Mouse (Mus musculus): ENCODE measurements around the gene Kdm2a. TPM values are rescaled to one million over a fixed set of nuclear protein-coding genes. Genes with fewer than 3 reads are reported as not detected.
A peak's percentile ranks its signal among the peaks of the same experiment; 100 is the strongest.

Kdm2a gene
- polyA plus RNA-seq, 1 experiment from 2014 or later: 42.1 TPM

DNA sequence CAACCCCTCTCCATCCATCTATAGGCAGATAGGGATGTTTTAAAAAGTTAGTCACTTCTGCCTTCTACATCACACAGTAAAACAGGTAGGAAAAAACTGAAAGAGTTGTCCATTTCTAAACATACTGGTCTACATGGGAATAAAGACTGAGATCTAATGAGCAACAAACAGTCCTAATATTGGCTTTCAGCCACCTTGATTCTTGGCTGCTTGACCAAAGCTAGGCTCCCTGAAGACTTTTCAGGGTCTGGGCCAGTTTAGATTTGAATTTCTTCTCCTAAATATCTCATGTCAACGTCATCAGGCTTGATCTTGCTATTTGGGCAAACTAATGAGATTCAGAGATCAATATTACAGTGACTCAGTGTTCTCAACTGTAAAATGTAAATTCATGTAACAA lies 71.2 kb downstream of the Kdm2a start:
- H3K4me1 ChIP-seq (replicated peaks; ENCODE audit: control insufficient read depth, insufficient read depth, low read length): peaks cover 6% of the 10 kb centered on the region
- WGBS: 68% methylated on average over 1 of the region's 1 CpGs
- H3K9ac ChIP-seq (replicated peaks; ENCODE audit: low read depth, low read length): no peak overlapping the region
- ATAC-seq: no peak
- no peak overlapping the region for H3K27ac ChIP-seq (ENCODE audit: low read length)
- no peak overlapping the region for H3K4me2 ChIP-seq (ENCODE audit: low read length)
- peaks cover 35% of the 10 kb centered on the region for H3K36me3 ChIP-seq (ENCODE audit: control insufficient read depth, insufficient read depth)
- no peaks in the 10 kb centered on the region for H3K27me3 ChIP-seq (replicated peaks; ENCODE audit: control insufficient read depth, insufficient read depth, low read length)
- H3K4me3 ChIP-seq (replicated peaks; ENCODE audit: low read length): no peak overlapping the region
- no peaks in the 10 kb centered on the region for H3K9me3 ChIP-seq (ENCODE audit: control insufficient read depth, low read length)

- Histone ChIP-seq H3K9ac (replicated peaks; ENCODE audit: low read depth, low read length) (no peak overlapping the region), H3K27me3 (replicated peaks; ENCODE audit: control insufficient read depth, insufficient read depth, low read length) (no peaks in the 10 kb centered on the region), H3K4me2 (ENCODE audit: low read length) (no peak overlapping the region), H3K27ac (ENCODE audit: low read length) (no peak overlapping the region), H3K9me3 (ENCODE audit: control insufficient read depth, low read length) (no peaks in the 10 kb centered on the region), H3K36me3 (ENCODE audit: control insufficient read depth, insufficient read depth) (peaks cover 40% of the 10 kb centered on the region), H3K4me3 (replicated peaks; ENCODE audit: low read length) (no peak overlapping the region), H3K4me1 (replicated peaks; ENCODE audit: control insufficient read depth, insufficient read depth, low read length) (no peaks in the 10 kb centered on the region)
- no peak for ATAC-seq
- WGBS: 95% methylated on average over 3 of the region's 3 CpGs
These were observed 72.0 kb downstream of the Kdm2a start for GRCm38 (mm10) chr19:4326106-4326505.

DNA sequence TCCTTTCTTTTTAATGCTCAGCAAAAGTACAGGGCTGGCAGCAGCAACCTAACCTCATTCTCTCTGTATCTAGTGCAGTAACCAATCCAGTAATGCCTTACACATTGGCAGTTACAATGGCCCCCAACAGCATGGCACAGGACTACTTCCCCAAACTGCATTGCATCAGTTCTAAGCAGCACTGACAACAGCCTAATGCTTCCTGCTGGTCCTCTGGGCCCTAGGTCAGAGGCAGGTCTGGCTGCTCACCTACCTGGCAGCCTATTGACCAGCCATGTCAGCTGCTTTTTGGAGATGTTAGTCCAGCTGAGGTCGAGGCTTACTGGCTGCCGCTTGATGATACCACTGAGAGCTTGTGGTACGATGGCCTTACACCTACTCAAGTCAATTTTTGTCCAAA lies 76.0 kb downstream of the Kdm2a start:
- H3K4me2 ChIP-seq (ENCODE audit: low read length): no peak overlapping the region
- H3K4me1 ChIP-seq (replicated peaks; ENCODE audit: control insufficient read depth, insufficient read depth, low read length): no peaks in the 10 kb centered on the region
- ATAC-seq: no peak
- no peak overlapping the region for H3K9ac ChIP-seq (replicated peaks; ENCODE audit: low read depth, low read length)
- peaks cover 50% of the 10 kb centered on the region for H3K36me3 ChIP-seq (ENCODE audit: control insufficient read depth, insufficient read depth)
- H3K27ac ChIP-seq (ENCODE audit: low read length): no peak overlapping the region
- H3K27me3 ChIP-seq (replicated peaks; ENCODE audit: control insufficient read depth, insufficient read depth, low read length): no peaks in the 10 kb centered on the region
- H3K4me3 ChIP-seq (replicated peaks; ENCODE audit: low read length): no peak overlapping the region
- WGBS: 92% methylated on average over 3 of the region's 3 CpGs
- H3K9me3 ChIP-seq (ENCODE audit: control insufficient read depth, low read length): no peaks in the 10 kb centered on the region

DNA sequence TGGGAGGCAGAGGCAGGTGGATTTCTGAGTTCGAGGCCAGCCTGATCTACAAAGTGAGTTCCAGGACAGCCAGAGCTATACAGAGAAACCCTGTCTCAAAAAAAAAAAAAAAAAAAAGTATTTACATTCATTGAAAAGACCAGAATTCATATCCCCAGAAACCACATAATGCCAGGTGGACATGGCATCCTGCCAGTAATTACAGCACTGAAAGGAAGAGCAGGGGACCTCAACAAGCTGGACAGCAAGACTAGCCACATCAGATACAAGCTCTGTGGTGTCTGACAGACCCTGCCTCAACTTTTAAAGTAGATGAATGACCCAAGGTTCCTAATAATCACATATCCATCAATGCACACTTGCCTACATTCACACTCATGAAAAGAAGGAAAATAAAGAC lies 76.5 kb downstream of the Kdm2a start:
- H3K4me3 ChIP-seq (replicated peaks; ENCODE audit: low read length): no peak overlapping the region
- peaks cover 47% of the 10 kb centered on the region for H3K36me3 ChIP-seq (ENCODE audit: control insufficient read depth, insufficient read depth)
- no peaks in the 10 kb centered on the region for H3K27me3 ChIP-seq (replicated peaks; ENCODE audit: control insufficient read depth, insufficient read depth, low read length)
- no peaks in the 10 kb centered on the region for H3K4me1 ChIP-seq (replicated peaks; ENCODE audit: control insufficient read depth, insufficient read depth, low read length)
- H3K4me2 ChIP-seq (ENCODE audit: low read length): no peak overlapping the region
- no peak overlapping the region for H3K27ac ChIP-seq (ENCODE audit: low read length)
- 100% methylated on average over 1 of the region's 1 CpGs for WGBS
- no peak for ATAC-seq
- no peaks in the 10 kb centered on the region for H3K9me3 ChIP-seq (ENCODE audit: control insufficient read depth, low read length)
- H3K9ac ChIP-seq (replicated peaks; ENCODE audit: low read depth, low read length): no peak overlapping the region

DNA sequence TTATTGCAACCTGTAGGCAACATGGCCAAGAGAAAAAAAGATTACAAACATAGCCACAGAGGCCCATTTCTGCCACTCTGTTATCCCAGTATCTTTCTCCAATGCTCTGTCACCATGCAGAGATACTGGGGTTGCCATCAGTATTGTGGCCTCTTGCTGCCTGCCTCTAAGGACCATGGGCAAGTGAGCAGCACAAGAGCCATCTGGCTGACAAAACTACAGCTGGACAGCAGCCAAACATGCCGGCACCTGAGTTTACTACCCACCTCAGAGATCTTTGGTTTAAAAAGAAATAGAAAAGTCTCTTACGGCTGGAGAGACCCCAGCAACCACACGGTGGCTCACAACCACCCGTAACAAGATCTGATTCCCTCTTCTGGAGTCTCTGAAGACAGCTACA lies 78.8 kb downstream of the Kdm2a start:
- H3K27me3 ChIP-seq (replicated peaks; ENCODE audit: control insufficient read depth, insufficient read depth, low read length): no peaks in the 10 kb centered on the region
- no peaks in the 10 kb centered on the region for H3K4me1 ChIP-seq (replicated peaks; ENCODE audit: control insufficient read depth, insufficient read depth, low read length)
- H3K9ac ChIP-seq (replicated peaks; ENCODE audit: low read depth, low read length): no peak overlapping the region
- H3K27ac ChIP-seq (ENCODE audit: low read length): no peak overlapping the region
- ATAC-seq: no peak
- no peak overlapping the region for H3K4me2 ChIP-seq (ENCODE audit: low read length)
- no peak overlapping the region for H3K4me3 ChIP-seq (replicated peaks; ENCODE audit: low read length)
- H3K36me3 ChIP-seq (ENCODE audit: control insufficient read depth, insufficient read depth): peaks cover 43% of the 10 kb centered on the region
- 68% methylated on average over 4 of the region's 4 CpGs for WGBS
- H3K9me3 ChIP-seq (ENCODE audit: control insufficient read depth, low read length): no peaks in the 10 kb centered on the region

- H3K4me2 ChIP-seq (ENCODE audit: low read length): no peak overlapping the region
- WGBS: 79% methylated on average over 3 of the region's 3 CpGs
- no peak overlapping the region for H3K27ac ChIP-seq (ENCODE audit: low read length)
- H3K27me3 ChIP-seq (replicated peaks; ENCODE audit: control insufficient read depth, insufficient read depth, low read length): no peaks in the 10 kb centered on the region
- H3K36me3 ChIP-seq (ENCODE audit: control insufficient read depth, insufficient read depth): peaks cover 42% of the 10 kb centered on the region
- no peak for ATAC-seq
- H3K9me3 ChIP-seq (ENCODE audit: control insufficient read depth, low read length): no peaks in the 10 kb centered on the region
- no peaks in the 10 kb centered on the region for H3K4me1 ChIP-seq (replicated peaks; ENCODE audit: control insufficient read depth, insufficient read depth, low read length)
- no peak overlapping the region for H3K9ac ChIP-seq (replicated peaks; ENCODE audit: low read depth, low read length)
- no peak overlapping the region for H3K4me3 ChIP-seq (replicated peaks; ENCODE audit: low read length)
These were observed 80.9 kb downstream of the Kdm2a start for GRCm38 (mm10) chr19:4317181-4317580.

DNA sequence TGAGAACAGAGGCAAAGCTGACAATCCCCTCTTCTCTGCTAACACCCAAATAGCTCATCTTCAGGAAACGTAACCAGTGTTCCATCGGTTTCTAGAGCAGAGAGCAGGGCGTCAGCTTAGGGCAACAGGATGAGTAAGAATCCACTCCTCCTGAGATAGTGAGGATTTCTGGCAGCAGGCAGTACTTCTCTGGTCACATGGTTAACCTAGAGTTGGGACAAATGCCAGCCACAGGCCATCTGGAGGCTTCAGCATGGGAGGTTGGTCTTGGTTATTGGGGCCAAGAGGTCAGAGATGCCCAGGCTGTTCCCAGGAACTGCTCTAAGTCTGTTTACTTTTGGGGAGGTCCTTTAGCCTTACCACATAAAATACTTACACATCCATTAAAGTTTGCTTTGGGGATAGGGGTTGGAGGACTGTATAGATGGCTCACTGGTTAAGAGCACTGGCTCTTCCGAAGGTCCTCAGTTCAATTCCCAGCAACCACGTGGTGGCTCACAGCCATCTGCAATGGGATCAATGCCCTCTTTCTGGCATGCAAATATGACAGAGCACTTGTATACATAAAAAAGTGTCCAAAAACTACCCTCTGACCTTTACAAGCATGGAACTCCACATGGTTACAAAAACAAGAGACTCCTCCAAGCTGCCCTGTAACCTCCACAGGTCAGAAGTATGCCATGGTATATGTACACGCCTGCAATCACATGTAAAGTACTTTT lies 82.7 kb downstream of the Kdm2a start:
- H3K9ac ChIP-seq (replicated peaks; ENCODE audit: low read depth, low read length): no peak overlapping the region
- H3K36me3 ChIP-seq (ENCODE audit: control insufficient read depth, insufficient read depth): peaks cover 27% of the 10 kb centered on the region
- no peak overlapping the region for H3K27ac ChIP-seq (ENCODE audit: low read length)
- H3K27me3 ChIP-seq (replicated peaks; ENCODE audit: control insufficient read depth, insufficient read depth, low read length): no peaks in the 10 kb centered on the region
- WGBS: 83% methylated on average over 6 of the region's 6 CpGs
- H3K4me3 ChIP-seq (replicated peaks; ENCODE audit: low read length): no peak overlapping the region
- H3K9me3 ChIP-seq (ENCODE audit: control insufficient read depth, low read length): no peaks in the 10 kb centered on the region
- no peak overlapping the region for H3K4me2 ChIP-seq (ENCODE audit: low read length)
- no peaks in the 10 kb centered on the region for H3K4me1 ChIP-seq (replicated peaks; ENCODE audit: control insufficient read depth, insufficient read depth, low read length)
- no peak for ATAC-seq

GRCm38 (mm10) chr19:4309776-4310185 lies 88.3 kb downstream of the Kdm2a start:
- no peaks in the 10 kb centered on the region for H3K9me3 ChIP-seq (ENCODE audit: control insufficient read depth, low read length)
- no peak overlapping the region for H3K9ac ChIP-seq (replicated peaks; ENCODE audit: low read depth, low read length)
- peak; percentile 23 for ATAC-seq
- H3K36me3 ChIP-seq (ENCODE audit: control insufficient read depth, insufficient read depth): 0 out of 2 replicates have a peak, but pooled peaks cover 2% of the 10 kb centered on the region
- H3K27ac ChIP-seq (ENCODE audit: low read length): no peak overlapping the region
- no peak overlapping the region for H3K4me2 ChIP-seq (ENCODE audit: low read length)
- H3K4me3 ChIP-seq (replicated peaks; ENCODE audit: low read length): no peak overlapping the region
- H3K4me1 ChIP-seq (replicated peaks; ENCODE audit: control insufficient read depth, insufficient read depth, low read length): peaks cover 14% of the 10 kb centered on the region
- no peaks in the 10 kb centered on the region for H3K27me3 ChIP-seq (replicated peaks; ENCODE audit: control insufficient read depth, insufficient read depth, low read length)

- no peak overlapping the region for H3K27ac ChIP-seq (ENCODE audit: low read length)
- ATAC-seq: no peak
- no peaks in the 10 kb centered on the region for H3K9me3 ChIP-seq (ENCODE audit: control insufficient read depth, low read length)
- no peaks in the 10 kb centered on the region for H3K27me3 ChIP-seq (replicated peaks; ENCODE audit: control insufficient read depth, insufficient read depth, low read length)
- peaks cover 19% of the 10 kb centered on the region for H3K4me1 ChIP-seq (replicated peaks; ENCODE audit: control insufficient read depth, insufficient read depth, low read length)
- H3K36me3 ChIP-seq (ENCODE audit: control insufficient read depth, insufficient read depth): 0 out of 2 replicates have a peak, but pooled peaks cover 2% of the 10 kb centered on the region
- no peak overlapping the region for H3K4me3 ChIP-seq (replicated peaks; ENCODE audit: low read length)
- no peak overlapping the region for H3K4me2 ChIP-seq (ENCODE audit: low read length)
- 95% methylated on average over 4 of the region's 4 CpGs for WGBS
- H3K9ac ChIP-seq (replicated peaks; ENCODE audit: low read depth, low read length): no peak overlapping the region
These were observed 88.8 kb downstream of the Kdm2a start for GRCm38 (mm10) chr19:4309302-4309701.

GRCm38 (mm10) chr19:4306190-4306577 lies 91.9 kb downstream of the Kdm2a start, which contains the start of gene Grk2:
Gene Grk2, minus strand, starts transcription at chr19:4306222.
- Histone ChIP-seq H3K4me2 (ENCODE audit: low read length) (peak within 1 kb of the TSS; percentile 93), H3K4me3 (replicated peaks; ENCODE audit: low read length) (peak within 1 kb of the TSS; percentile 90), H3K9ac (replicated peaks; ENCODE audit: low read depth, low read length) (peak within 1 kb of the TSS; percentile 98), H3K36me3 (ENCODE audit: control insufficient read depth, insufficient read depth) (no peaks in the 10 kb centered on the region), H3K4me1 (replicated peaks; ENCODE audit: control insufficient read depth, insufficient read depth, low read length) (peaks cover 50% of the 10 kb centered on the region), H3K27me3 (replicated peaks; ENCODE audit: control insufficient read depth, insufficient read depth, low read length) (no peaks in the 10 kb centered on the region), H3K27ac (ENCODE audit: low read length) (peak within 1 kb of the TSS; percentile 60), H3K9me3 (ENCODE audit: control insufficient read depth, low read length) (no peaks in the 10 kb centered on the region)
- WGBS: 1% methylated on average over 30 of the region's 46 CpGs
- peak; percentile 70 for ATAC-seq
